Mouse (Mus musculus) T-helper 17 cell (primary cell): ENCODE data around the gene Vmn1r49.
"Not testable (repeated sequence)": the region's sequence is repeated elsewhere in the genome, so short reads cannot be mapped to it uniquely, and the experiment has no call there.

Experiments used
- in situ Hi-C, 2 experiments: fragments of 300-600 bp; cut with MboI, MseI; formaldehyde crosslinking; loops; 1 replicate in 1 of 2; 2 replicates in 1 of 2; pipeline ENCODE4 v1.15.1; 2025; ENCODE audit warnings: high pct_unique_total_duplicates in 2 of 2

Vmn1r49 gene

DNA sequence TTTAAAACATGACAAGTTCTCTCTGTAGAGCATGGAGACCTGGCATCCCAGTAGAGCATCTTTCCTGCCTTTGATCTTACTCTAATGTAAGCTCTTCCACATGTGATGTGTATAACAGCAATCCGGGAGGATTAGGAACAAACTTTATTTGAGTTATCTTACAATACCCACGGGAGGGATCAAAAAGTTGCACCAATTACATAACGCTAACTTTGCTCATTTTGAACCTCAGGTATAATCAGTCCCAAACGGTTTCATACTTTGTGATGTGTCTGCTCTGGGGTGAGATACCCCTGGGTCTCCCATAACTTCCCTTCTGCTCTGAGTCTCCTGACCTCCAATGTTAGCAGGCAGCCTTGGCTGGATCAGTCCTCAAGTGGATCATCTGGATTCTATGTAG is at the start of gene Vmn1r49:
Gene Vmn1r49, minus strand, starts transcription at position 101 of the 400 bp plus-strand sequence.
- in situ Hi-C loops = no loop called here

DNA sequence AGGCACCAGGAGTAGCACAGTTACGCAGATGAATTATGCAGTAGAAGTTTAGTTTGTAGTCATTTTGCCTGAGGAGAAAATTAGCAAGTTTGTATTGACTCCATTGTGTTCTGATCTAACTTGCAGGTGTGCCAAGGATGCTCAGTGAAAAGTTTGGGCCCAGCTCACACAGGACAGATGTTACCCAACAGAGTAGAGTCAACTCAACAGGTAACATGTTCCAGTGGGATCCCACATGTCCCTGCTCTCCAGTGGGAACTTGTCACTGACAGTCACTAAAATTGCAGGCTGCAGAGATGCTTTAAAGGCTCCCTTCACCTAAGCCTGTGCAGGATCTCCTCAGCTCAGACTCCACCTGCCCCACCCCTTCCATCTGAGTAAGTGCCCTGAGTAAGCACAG is 44.0 kb upstream of the Vmn1r49 start, which contains the start of gene Vmn1r51:
Gene Vmn1r51, plus strand, starts transcription at position 301 of the 400 bp plus-strand sequence.
- in situ Hi-C loops = not testable (repeated sequence)

DNA sequence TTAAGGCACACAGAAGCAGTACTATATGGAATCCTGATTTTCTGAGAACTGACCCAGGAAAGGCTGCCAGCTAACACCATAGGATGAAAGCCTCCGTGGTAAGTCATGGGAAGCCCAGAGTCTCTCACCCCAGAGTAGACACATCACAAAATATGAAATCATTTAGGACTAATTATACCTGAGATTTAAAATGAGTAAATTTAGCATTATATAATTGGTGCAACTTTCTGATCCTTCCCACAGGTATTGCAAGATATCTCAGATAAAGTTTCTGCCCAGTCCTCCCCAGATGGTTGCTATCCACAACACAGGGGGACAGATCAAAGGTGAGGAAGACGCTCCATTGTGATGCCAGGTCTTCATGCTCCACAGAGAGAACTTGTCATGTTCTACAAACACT is 22.8 kb upstream of the Vmn1r49 start, which contains the start of gene Vmn1r50:
Gene Vmn1r50, plus strand, starts transcription at position 301 of the 400 bp plus-strand sequence.
- in situ Hi-C loops = no loop called here

- in situ Hi-C loops = no loop called here
Observed at GRCm38 (mm10) chr6:90100566-90100965, 22.3 kb upstream of the Vmn1r49 start.

DNA sequence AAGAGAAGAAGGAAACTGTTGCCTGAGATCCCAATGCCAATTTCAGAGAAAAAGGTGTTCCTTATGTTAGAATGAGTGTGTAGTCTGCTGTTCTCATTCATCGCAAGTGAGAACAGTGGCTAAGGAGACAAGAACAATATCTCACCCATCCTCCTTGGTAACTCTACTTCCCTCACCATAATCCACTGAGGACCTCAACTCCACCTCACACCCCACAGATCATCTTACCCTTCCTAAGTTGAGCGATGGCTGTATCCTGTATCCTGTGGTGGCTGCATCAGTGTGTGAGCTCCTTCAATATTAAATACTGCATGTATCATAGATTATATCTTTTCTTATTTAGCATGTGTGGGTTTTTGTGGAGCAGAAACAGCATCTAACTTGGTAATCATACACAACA is 41.6 kb downstream of the Vmn1r49 start, which contains the start of gene Vmn1r48:
Gene Vmn1r48, minus strand, starts transcription at position 101 of the 400 bp plus-strand sequence.
- in situ Hi-C loops = not testable (repeated sequence)
